Mouse (Mus musculus) liver, adult 2 months (tissue): ENCODE data around the gene Cfap300.

Experiments used
- CTCF ChIP-seq: fragments of 200-500 bp; IDR thresholded peaks from 2 replicates; pipeline ENCODE4 v1.5.1; 2011; ENCODE audit warnings: low read depth, low read length, control low read depth
- POLR2A ChIP-seq: fragments of 200-500 bp; IDR thresholded peaks from 2 replicates; pipeline ENCODE4 v1.6.1; 2011; ENCODE audit warnings: low read length, control low read depth; ENCODE audit not compliant: insufficient read depth; ENCODE audit errors: extremely low read depth

DNA sequence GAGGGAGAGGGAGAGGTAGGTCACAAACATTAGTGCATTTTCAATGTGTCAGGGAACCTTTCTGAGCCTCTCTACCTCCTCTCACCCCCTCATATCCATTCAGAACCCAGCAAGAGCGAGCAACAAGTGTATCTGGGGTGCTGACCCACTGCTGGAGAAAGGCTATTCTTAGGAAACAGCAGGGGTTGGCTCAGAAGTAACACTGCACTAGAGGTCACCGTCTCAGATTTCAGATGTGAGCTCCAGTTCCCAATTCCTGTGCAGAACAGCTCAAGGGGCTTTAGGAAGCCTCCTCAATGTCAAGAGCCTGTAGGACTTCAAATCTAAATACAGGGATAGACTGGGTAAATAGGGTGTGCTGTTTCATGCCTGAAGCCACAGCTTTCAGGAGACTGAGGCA, 59.0 kb downstream of the Cfap300 start:
- no peak for TF ChIP-seq POLR2A
- no peak for TF ChIP-seq CTCF
